ENCODE assay signal across 22 mouse cellular contexts in the genomic region with DNA sequence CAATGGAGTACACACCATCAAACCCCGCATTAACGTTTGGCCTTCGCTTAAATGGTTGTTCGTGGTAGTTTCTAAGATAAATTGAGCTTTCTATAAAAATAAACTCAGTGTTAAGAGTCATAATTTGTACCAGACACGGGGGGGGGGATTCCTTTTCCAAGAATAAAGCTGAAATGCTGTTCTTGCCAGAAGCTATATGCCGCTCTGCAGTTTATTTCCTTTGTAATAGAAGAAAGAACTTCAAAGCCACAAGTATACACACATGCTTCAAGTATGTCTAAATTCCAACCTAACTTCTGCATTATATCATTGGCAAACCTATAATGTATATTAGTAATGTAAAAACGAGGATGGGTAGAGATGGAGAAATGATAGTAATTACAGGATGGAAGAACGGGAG. TPM values are rescaled to one million over a fixed set of nuclear protein-coding genes. Genes with fewer than 3 reads are reported as not detected.
DNase-seq lines count a peak whose midpoint lies in the region; ATAC-seq and TF ChIP-seq lines count a peak whose summit lies in the region.
"Had no signal": no experiment of that assay in that cellular context is flagged by ENCODE, and none has a peak within 500 bp of the region (broad histone marks: within the 10 kb centered on the region; RNA-seq: fewer than 3 reads in every experiment).

No protein-coding gene starts in this region.

- no peaks in the 10 kb centered on the region for H3K36me3 ChIP-seq in embryonic facial prominence, embryonic 13.5 days
- no peaks in the 10 kb centered on the region for H3K36me3 ChIP-seq in embryonic facial prominence, embryonic 14.5 days (ENCODE audit: control insufficient read depth, insufficient read depth, low read length)
- H3K36me3 ChIP-seq in myocyte (ENCODE audit: control insufficient read depth, insufficient read depth): no peaks in the 10 kb centered on the region
- no peaks in the 10 kb centered on the region for H3K36me3 ChIP-seq in lung, postnatal 0 days (ENCODE audit: insufficient read depth, low read length)
- no peaks in the 10 kb centered on the region for H3K36me3 ChIP-seq in hindbrain, embryonic 12.5 days
- H3K36me3 ChIP-seq: embryonic facial prominence, embryonic 12.5 days; forebrain, embryonic 10.5 days; forebrain, embryonic 12.5 days had no signal

- DNase-seq in gastrocnemius, adult 2 months: no peak
- DNase-seq in gastrocnemius, postnatal 25 days: no peak
- DNase-seq in embryonic facial prominence, embryonic 14.5 days (ENCODE audit: low spot score): peak; percentile 66
- no peak for DNase-seq in lung, postnatal 0 days (ENCODE audit: low spot score)
- DNase-seq: adrenal gland, adult 2 months; adrenal gland, postnatal 10 days; adrenal gland, postnatal 25 days; cerebellum, adult 11-12 months; cerebellum, adult 2 months; cerebellum, adult 9-10 months; cerebellum, postnatal 10 days; cerebellum, postnatal 25 days had no signal

- H3K4me3 ChIP-seq in gastrocnemius, adult 2 months: no peak overlapping the region
- no peak overlapping the region for H3K4me3 ChIP-seq in embryonic facial prominence, embryonic 13.5 days
- H3K4me3 ChIP-seq in embryonic facial prominence, embryonic 14.5 days (ENCODE audit: low read depth, low read length): no peak overlapping the region
- no peak overlapping the region for H3K4me3 ChIP-seq in myocyte
- no peak overlapping the region for H3K4me3 ChIP-seq in lung, postnatal 0 days (ENCODE audit: low read depth, low read length)
- H3K4me3 ChIP-seq in hindbrain, embryonic 12.5 days: no peak overlapping the region
- H3K4me3 ChIP-seq: embryonic facial prominence, embryonic 12.5 days; erythroblast, embryonic 14.5 days; forebrain, embryonic 10.5 days; forebrain, embryonic 12.5 days had no signal

- no peaks in the 10 kb centered on the region for H3K79me2 ChIP-seq in myocyte (ENCODE audit: control insufficient read depth, insufficient read depth)

- TF ChIP-seq CTCF in gastrocnemius, adult 2 months (IDR thresholded peaks at IDR 0.05): no peak
- TF ChIP-seq CTCF in lung, postnatal 0 days (IDR thresholded peaks at IDR 0.05): no peak

- H3K4me2 ChIP-seq in embryonic facial prominence, embryonic 13.5 days: peak overlapping the region; percentile 12; the same call in 1 of the 2 replicates
- no peak overlapping the region for H3K4me2 ChIP-seq in embryonic facial prominence, embryonic 14.5 days (ENCODE audit: low read depth, low read length)
- H3K4me2 ChIP-seq in myocyte (ENCODE audit: low read depth): peak overlapping the region; percentile 42
- no peak overlapping the region for H3K4me2 ChIP-seq in lung, postnatal 0 days (replicated peaks; ENCODE audit: low read depth, low read length)
- H3K4me2 ChIP-seq in hindbrain, embryonic 12.5 days (replicated peaks): no peak overlapping the region
- H3K4me2 ChIP-seq: embryonic facial prominence, embryonic 12.5 days; forebrain, embryonic 12.5 days had no signal

- ATAC-seq in embryonic facial prominence, embryonic 13.5 days (ENCODE audit: insufficient number of reproducible peaks, insufficient read depth, low FRiP score, low TSS enrichment, low read depth): no peak
- ATAC-seq in embryonic facial prominence, embryonic 14.5 days (ENCODE audit: low read depth): no peak
- ATAC-seq in lung, postnatal 0 days: no peak
- ATAC-seq in hindbrain, embryonic 12.5 days (ENCODE audit: low FRiP score): no peak
- ATAC-seq: forebrain, embryonic 14.5 days; forebrain, embryonic 16.5 days had no signal

- H3K9ac ChIP-seq in embryonic facial prominence, embryonic 13.5 days: no peak overlapping the region
- no peak overlapping the region for H3K9ac ChIP-seq in embryonic facial prominence, embryonic 14.5 days (ENCODE audit: low read depth, low read length)
- no peak overlapping the region for H3K9ac ChIP-seq in lung, postnatal 0 days (replicated peaks; ENCODE audit: low read depth)
- H3K9ac ChIP-seq in hindbrain, embryonic 12.5 days: no peak overlapping the region
- H3K9ac ChIP-seq: embryonic facial prominence, embryonic 12.5 days; forebrain, embryonic 12.5 days had no signal

- H3K27ac ChIP-seq in gastrocnemius, adult 2 months: peak overlapping the region; percentile 65
- 0 out of 2 replicates have a peak overlapping the region, but pooled peaks have one; percentile 9 for H3K27ac ChIP-seq in embryonic facial prominence, embryonic 13.5 days
- no peak overlapping the region for H3K27ac ChIP-seq in embryonic facial prominence, embryonic 14.5 days (replicated peaks; ENCODE audit: low read depth, low read length)
- H3K27ac ChIP-seq in lung, postnatal 0 days (ENCODE audit: low read length): no peak overlapping the region
- no peak overlapping the region for H3K27ac ChIP-seq in hindbrain, embryonic 12.5 days
- H3K27ac ChIP-seq: embryonic facial prominence, embryonic 12.5 days; forebrain, embryonic 10.5 days; forebrain, embryonic 12.5 days had no signal

- no peak for TF ChIP-seq EP300 in lung, postnatal 0 days (IDR thresholded peaks at IDR 0.05)

- no peak overlapping the region for H3ac ChIP-seq in myocyte (ENCODE audit: control insufficient read depth, insufficient read length)

- intact Hi-C loops in gastrocnemius, adult 2 months (cut with DNase I): no loop called here

- TF ChIP-seq POLR2A in myocyte (IDR thresholded peaks at IDR 0.05; ENCODE audit: insufficient read length, low read depth): no peak

- WGBS in embryonic facial prominence, embryonic 13.5 days: 27% methylated on average over 8 of the region's 8 CpGs
- 45% methylated on average over 8 of the region's 8 CpGs for WGBS in embryonic facial prominence, embryonic 14.5 days
- WGBS in lung, postnatal 0 days: 68% methylated on average over 8 of the region's 8 CpGs
- 81% methylated on average over 8 of the region's 8 CpGs for WGBS in hindbrain, embryonic 12.5 days

- H3K27me3 ChIP-seq in embryonic facial prominence, embryonic 13.5 days: no peaks in the 10 kb centered on the region
- no peaks in the 10 kb centered on the region for H3K27me3 ChIP-seq in embryonic facial prominence, embryonic 14.5 days (replicated peaks; ENCODE audit: control insufficient read depth, insufficient read depth, low read length)
- H3K27me3 ChIP-seq in myocyte (ENCODE audit: control insufficient read depth, insufficient read depth, insufficient read length): no peaks in the 10 kb centered on the region
- H3K27me3 ChIP-seq in lung, postnatal 0 days (replicated peaks; ENCODE audit: insufficient read depth, low read length): no peaks in the 10 kb centered on the region
- no peaks in the 10 kb centered on the region for H3K27me3 ChIP-seq in hindbrain, embryonic 12.5 days
- H3K27me3 ChIP-seq: embryonic facial prominence, embryonic 12.5 days; forebrain, embryonic 12.5 days had no signal

- H3K4me1 ChIP-seq in embryonic facial prominence, embryonic 13.5 days: peaks cover 13% of the 10 kb centered on the region
- H3K4me1 ChIP-seq in embryonic facial prominence, embryonic 14.5 days (ENCODE audit: control insufficient read depth, insufficient read depth, low read length): peaks cover 8% of the 10 kb centered on the region; the same call in 1 of the 2 replicates
- no peaks in the 10 kb centered on the region for H3K4me1 ChIP-seq in lung, postnatal 0 days (ENCODE audit: insufficient read depth, low read depth, low read length)
- H3K4me1 ChIP-seq in hindbrain, embryonic 12.5 days: no peaks in the 10 kb centered on the region
- H3K4me1 ChIP-seq: forebrain, embryonic 10.5 days; forebrain, embryonic 12.5 days had no signal

- no peaks in the 10 kb centered on the region for H3K9me3 ChIP-seq in embryonic facial prominence, embryonic 13.5 days
- no peaks in the 10 kb centered on the region for H3K9me3 ChIP-seq in embryonic facial prominence, embryonic 14.5 days (ENCODE audit: control insufficient read depth, low read length)
- H3K9me3 ChIP-seq in lung, postnatal 0 days (ENCODE audit: low read length): no peaks in the 10 kb centered on the region
- no peaks in the 10 kb centered on the region for H3K9me3 ChIP-seq in hindbrain, embryonic 12.5 days (replicated peaks)
- H3K9me3 ChIP-seq: embryonic facial prominence, embryonic 12.5 days; forebrain, embryonic 10.5 days; forebrain, embryonic 12.5 days had no signal

TF ChIP-seq in myocyte, 11 proteins besides CTCF, POLR2A, EP300 and RAD21:
- TF ChIP-seq E2F4 (IDR thresholded peaks at IDR 0.05; ENCODE audit: insufficient read depth) (no peak), MAX (IDR thresholded peaks at IDR 0.05; ENCODE audit: low read depth) (no peak), USF1 (IDR thresholded peaks at IDR 0.05; ENCODE audit: low read depth) (no peak), TCF3 (IDR thresholded peaks at IDR 0.05; ENCODE audit: insufficient read length, low read depth) (no peak), SRF (IDR thresholded peaks at IDR 0.05; ENCODE audit: control insufficient read depth, insufficient read length, low read depth) (no peak), CEBPB (IDR thresholded peaks at IDR 0.05; ENCODE audit: insufficient read depth, poor library complexity, severe bottlenecking) (no peak), MYOD1 (IDR thresholded peaks at IDR 0.05; ENCODE audit: control insufficient read depth in 1 of 3, insufficient read length in 2 of 3, low read depth in 2 of 3) (no peak), POLR2AphosphoS2 (IDR thresholded peaks at IDR 0.05; ENCODE audit: insufficient read length, low read depth) (no peak), REST (IDR thresholded peaks at IDR 0.05; ENCODE audit: insufficient read depth, insufficient read length) (no peak), MYOG (IDR thresholded peaks at IDR 0.05; ENCODE audit: control insufficient read depth in 1 of 3, insufficient read depth in 1 of 3, insufficient read length in 2 of 3, low read depth in 2 of 3) (no peak), TCF12 (IDR thresholded peaks at IDR 0.05; ENCODE audit: insufficient read depth, poor library complexity, severe bottlenecking) (no peak)
TF ChIP-seq in myocyte: peak in this region for 0.

RNA-seq across cellular contexts. Expression of a gene that starts 37.9 kb away (rescaled TPM):
- 1 to 10 TPM; 5.0 to 5.8 TPM for total RNA-seq in gastrocnemius, adult 2 months (2021)
- total RNA-seq in gastrocnemius, postnatal 25 days (2021): 1 to 10 TPM; 7.9 to 8.6 TPM
- 38.5 and 39.3 TPM in 2 replicates for polyA plus RNA-seq in embryonic facial prominence, embryonic 13.5 days (2015; fragmentation: Nextera tagmentation; extraction: Ambion mirVana)
- polyA plus RNA-seq in embryonic facial prominence, embryonic 14.5 days (2014; fragmentation: Nextera tagmentation; extraction: Ambion mirVana): 30.7 and 36.5 TPM in 2 replicates
- 0.12 TPM for polyA plus RNA-seq in myocyte (2012; fragmentation: generic; extraction: Trizol)
- 24.7 and 26.7 TPM in 2 replicates for polyA plus RNA-seq in lung, postnatal 0 days (2015; fragmentation: Nextera tagmentation; extraction: Ambion mirVana)
- polyA plus RNA-seq in hindbrain, embryonic 12.5 days (2016; fragmentation: Nextera tagmentation; extraction: Ambion mirVana): 11.8 and 14.0 TPM in 2 replicates
- total RNA-seq: MEL had no signal
- polyA plus RNA-seq: erythroblast, embryonic 14.5 days had no signal

Comparison
In these comparisons a context has a peak if more than half of its experiments do, and no peak if none do; other contexts are left out.
1. H3K27ac ChIP-seq: peak in gastrocnemius, adult 2 months (single experiment) and embryonic facial prominence, embryonic 13.5 days (single experiment); none in embryonic facial prominence, embryonic 14.5 days (single experiment), lung, postnatal 0 days (single experiment) and hindbrain, embryonic 12.5 days (single experiment).
2. H3K4me2 ChIP-seq: peak in embryonic facial prominence, embryonic 13.5 days (single experiment) and myocyte (single experiment); none in embryonic facial prominence, embryonic 14.5 days (single experiment), lung, postnatal 0 days (single experiment) and hindbrain, embryonic 12.5 days (single experiment).
3. RNA of a gene that starts 37.9 kb away (polyA plus RNA-seq): 38.5 to 39.3 TPM in embryonic facial prominence, embryonic 13.5 days, 30.7 to 36.5 TPM in embryonic facial prominence, embryonic 14.5 days, 24.7 to 26.7 TPM in lung, postnatal 0 days and 11.8 to 14.0 TPM in hindbrain, embryonic 12.5 days; 0.12 TPM in myocyte (single experiment); every median in the first group is over 10 times any median in the second.